Mouse (Mus musculus) neutrophil, adult 5-6 weeks (primary cell): ENCODE results near the gene Gm3532. TPM values are rescaled to one million over a fixed set of nuclear protein-coding genes. Genes with fewer than 3 reads are reported as not detected.
"Not testable (repeated sequence)": the region's sequence is repeated elsewhere in the genome, so short reads cannot be mapped to it uniquely, and the experiment has no call there.

Experiments used
- ATAC-seq: fragments of 151-379, 151-347 bp; 2 replicates; pipeline ENCODE4 v1.8.0; 2017; ENCODE audit warnings: mild to moderate bottlenecking, moderate TSS enrichment; ENCODE audit not compliant: insufficient number of reproducible peaks, poor library complexity, low FRiP score, severe bottlenecking; ENCODE audit errors: extremely low read depth
- total RNA-seq: library from RNA; stranded (forward); fragments of 200-1000 nt; gene quantifications from 2 replicates; pipeline ENCODE4 v1.2.3, GENCODE M21; 2017

Gm3532 gene
- total RNA-seq: not detected in 2 replicates

DNA sequence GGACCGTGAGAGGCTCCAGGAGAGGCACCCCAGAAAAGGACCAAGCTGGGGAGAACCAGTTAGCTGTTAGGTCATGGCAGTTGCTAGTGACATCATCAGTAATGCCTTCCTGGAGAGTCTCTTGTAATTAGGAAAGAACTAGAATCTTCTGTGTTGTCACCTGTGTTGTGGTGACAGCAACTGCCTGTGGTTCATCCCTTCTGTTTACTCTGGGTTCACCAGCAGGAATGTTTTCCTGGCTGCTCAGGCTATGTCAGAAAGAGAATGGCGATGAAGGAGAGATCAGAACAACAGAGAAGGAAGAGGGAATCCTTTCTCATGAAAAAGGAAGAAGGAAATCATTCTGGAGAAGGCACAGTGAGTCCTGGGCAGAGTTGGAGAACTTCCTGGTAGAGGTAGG is at the start of gene Gm3532:
TSS of gene Gm3532 (plus strand) at position 301 of the 400 bp plus-strand sequence.
- not testable (repeated sequence) for ATAC-seq

DNA sequence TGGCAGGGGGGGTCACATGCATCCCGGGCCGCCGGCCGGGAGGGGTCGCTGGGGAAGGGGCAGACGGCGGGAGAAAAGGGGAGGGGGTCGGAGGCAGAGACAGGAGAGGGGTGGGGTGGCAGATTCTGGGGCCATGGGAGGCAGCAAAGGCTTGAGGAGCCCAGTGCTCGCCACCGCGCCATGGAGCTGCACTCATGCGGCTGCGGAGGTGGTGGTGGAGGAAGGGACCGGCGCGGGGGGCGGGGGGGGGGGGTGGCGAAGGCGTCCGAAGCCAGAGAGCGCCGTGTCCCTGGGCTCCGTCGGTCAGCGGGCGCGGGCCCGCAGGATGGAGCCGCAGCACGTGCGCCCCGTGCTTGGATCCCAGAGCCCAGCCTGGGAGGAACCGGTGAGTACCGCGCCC is 36.9 kb upstream of the Gm3532 start, which contains the start of gene Gm3488:
TSS of gene Gm3488 (plus strand) at position 301 of the 400 bp plus-strand sequence.
- not testable (repeated sequence) for ATAC-seq

Other genes with a start within 250 kb of the Gm3532 start
- gene Gm3542, start 203.6 kb upstream of the Gm3532 start, total RNA-seq: not detected in 2 replicates
- gene Gm3500, start 149.4 kb upstream of the Gm3532 start, total RNA-seq: not detected in 2 replicates
- gene Gm3194, start 83.0 kb upstream of the Gm3532 start, total RNA-seq: not detected in 2 replicates
- not detected in 2 replicates for gene Gm8246, start 60.7 kb upstream of the Gm3532 start, total RNA-seq
- 0.25 TPM in 1 of 2 replicates, not detected in the other for gene Gm3187, start 54.3 kb upstream of the Gm3532 start, total RNA-seq
- not detected in 2 replicates for gene Gm3488, start 36.8 kb upstream of the Gm3532 start, total RNA-seq
- gene Gm8265, start 94.5 kb downstream of the Gm3532 start, total RNA-seq: not detected in 2 replicates
- not detected in 2 replicates for gene Gm9603, start 149.0 kb downstream of the Gm3532 start, total RNA-seq
- gene Gm3373, start 203.1 kb downstream of the Gm3532 start, total RNA-seq: 0.47 TPM in 1 of 2 replicates, not detected in the other